Mouse (Mus musculus): ENCODE data around the gene Skil.

DNA sequence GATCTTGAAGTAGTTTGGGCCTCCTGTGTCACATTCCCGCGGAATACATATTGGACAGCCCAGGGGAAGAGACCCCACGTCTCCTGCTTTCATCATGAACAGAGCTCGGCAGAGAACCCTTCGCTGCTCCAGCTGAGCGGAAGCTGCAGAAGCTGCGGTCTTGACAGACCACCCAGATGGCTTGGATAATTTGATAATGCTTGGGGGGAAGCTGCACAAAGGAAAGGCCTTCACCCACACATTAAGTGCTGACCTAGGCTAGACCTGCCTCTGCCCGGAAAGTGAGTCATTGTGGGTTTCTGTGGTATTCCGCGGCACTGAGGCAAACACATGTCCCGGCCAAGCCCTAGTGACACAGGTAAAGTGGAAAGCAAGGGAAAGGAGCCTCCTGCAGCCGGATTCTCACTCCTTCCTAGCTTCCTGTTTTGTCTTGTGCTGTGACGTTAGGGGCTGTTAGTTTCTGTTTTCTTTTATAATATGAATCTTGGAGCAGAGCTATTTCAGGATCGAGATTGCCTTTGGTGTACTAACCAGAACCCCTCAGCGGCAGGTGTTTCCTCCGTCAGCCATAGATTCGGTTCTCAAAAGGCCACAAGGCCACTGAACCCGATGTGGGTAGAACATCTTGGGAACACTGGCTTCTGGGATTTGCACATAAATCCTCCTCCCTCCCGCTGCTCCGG lies 33.6 kb upstream of the Skil start:
- no peak for TF ChIP-seq CTCF (IDR thresholded peaks at IDR 0.05; ENCODE audit: borderline replicate concordance, insufficient read depth, low read depth, low read length)
- no peak for TF ChIP-seq POLR2A (IDR thresholded peaks at IDR 0.05; ENCODE audit: borderline replicate concordance, insufficient read depth, low read length)
